Mouse (Mus musculus) cerebellum, adult 18-20 months (tissue): ENCODE results near the gene L3mbtl4.
"Not testable (repeated sequence)": the region's sequence is repeated elsewhere in the genome, so short reads cannot be mapped to it uniquely, and the experiment has no call there.

Experiments used
- DNase-seq, 2 experiments: peaks; one replicate each; pipeline ENCODE4 v3.0.0; 2021

L3mbtl4 gene

DNA sequence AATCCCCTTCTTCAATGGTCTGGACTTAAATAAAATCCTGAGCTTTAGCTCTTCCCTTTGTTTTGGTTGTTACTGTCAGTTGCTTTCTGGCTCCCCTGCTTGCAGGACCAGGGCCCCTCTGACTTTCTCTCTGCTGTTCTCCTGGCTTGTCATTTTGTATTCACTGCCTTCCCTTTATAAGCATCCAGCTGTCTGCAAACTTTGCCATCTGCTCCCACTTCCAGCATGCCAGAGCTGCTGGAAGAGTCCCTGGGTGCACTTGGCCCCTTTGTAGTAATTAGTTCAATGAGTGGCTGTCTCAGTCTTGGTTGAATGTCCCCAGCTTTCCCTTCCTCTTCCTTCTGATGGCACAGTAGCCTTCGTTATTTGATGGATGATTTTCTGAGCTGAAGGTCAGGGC, 132.4 kb downstream of the L3mbtl4 start:
- DNase-seq: no peak

DNA sequence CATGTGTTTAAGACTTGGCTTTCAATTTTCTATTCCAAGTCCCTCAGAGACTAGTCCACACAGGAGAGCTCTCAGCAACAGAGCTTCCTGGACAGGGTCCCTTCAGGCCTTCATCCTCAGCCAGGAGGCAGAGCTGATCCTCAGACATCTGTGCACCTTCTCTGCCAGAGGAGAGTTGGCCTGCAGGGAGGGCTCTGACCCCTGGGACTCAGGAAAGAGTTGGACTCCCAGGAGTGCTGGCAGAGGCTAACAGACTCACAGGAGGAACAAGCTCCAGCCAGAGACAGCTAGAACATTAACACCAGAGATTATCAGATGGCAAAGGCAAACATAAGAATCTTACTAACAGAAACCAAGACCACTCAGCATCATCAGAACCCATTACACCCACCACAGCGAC, 133.5 kb downstream of the L3mbtl4 start:
- DNase-seq: not testable (repeated sequence)

DNA sequence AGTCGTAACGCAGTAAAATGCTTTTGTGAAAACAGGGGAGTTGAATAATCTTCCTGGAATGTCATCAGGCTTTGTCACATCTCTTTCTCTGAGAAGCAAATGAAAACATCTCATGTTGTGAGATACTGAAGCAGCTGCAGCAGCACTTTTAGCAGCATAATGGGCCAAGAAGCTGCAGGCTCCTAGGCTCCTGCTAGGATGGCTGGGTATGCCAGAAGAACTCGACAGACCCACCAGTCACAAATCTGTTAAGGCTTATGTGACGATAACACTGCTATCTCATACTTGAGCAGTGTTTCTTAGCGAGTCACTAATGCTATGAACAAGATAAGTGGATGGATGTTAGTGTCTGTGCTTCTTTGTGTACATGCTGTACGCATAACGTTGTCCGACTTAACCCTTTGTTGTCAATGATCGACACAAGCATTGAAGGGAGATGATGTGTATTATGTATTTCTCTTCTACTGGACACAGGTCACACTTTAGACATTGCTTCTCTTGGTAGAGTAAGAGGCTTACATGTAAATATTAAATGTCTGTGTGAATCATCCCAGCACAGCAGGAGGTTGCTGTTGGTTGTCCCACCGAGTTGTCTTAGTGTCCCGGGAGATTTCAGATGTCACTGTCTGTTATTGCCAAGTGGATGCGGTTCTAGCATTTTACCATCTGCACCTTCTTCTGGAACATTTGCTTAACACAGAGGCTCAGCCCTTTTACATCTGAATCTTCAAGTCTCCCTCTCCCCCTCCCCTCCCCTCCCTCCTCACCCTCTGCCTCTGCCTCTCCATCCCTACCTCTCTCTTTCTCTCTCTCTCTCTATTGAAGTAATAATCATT, 149.3 kb downstream of the L3mbtl4 start:
- no peak for DNase-seq

DNA sequence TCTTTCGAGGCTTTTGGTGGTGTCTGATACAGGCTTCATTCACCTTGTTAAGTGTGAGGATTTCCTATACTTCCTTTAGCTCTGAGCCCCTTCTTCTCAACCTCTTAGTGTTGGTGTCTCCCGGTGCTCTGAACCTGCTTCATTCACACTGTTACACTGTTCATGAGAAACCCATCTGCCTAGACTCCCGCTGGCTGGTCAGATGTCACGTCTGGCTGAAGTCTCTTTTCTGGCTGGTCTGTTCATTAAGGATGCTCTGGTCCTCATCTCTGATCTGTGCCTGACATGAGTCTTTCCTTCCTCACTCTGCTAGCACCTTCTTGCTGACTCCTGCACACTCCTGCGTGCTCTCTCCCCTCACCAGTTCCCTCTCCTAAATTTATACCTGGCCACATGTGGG, 160.0 kb downstream of the L3mbtl4 start:
- no peak for DNase-seq

DNA sequence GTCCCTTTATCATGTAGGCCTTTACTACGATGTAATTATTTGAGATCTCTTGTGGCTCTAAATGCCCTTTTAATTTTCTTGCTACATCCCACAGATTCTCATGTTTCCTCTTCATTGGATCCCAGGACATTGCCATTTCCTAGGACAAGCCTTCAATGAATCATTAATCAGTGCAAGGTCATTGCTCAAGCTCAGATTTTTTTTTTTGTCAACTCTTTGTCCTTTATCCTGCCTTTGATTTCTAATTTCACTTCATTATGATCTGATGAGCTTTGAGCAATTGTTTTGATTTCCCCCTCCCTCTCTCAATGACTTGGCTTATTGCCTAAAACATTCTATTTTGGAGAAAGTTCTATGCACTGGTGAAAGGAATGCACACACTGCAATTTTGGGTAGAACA, 177.3 kb downstream of the L3mbtl4 start:
- DNase-seq: no peak

DNA sequence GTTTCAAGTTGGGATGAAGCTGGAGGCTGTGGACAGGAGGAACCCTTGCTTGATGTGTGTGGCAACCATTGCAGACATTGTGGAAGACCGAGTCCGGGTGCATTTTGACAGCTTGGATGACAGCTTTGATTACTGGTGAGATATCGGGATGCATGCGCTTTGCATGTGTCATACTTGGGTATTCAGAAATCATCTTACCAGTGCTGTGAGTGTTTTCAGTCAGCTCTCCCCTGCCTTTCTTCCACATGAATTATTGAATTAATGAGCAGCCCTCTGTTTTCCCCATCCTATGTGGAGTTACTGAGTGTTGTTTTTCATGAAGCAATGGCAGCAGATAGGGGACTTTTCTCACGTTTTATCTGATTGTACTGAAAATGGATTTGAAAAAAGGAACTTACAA, 187.9 kb downstream of the L3mbtl4 start:
- no peak for DNase-seq

DNA sequence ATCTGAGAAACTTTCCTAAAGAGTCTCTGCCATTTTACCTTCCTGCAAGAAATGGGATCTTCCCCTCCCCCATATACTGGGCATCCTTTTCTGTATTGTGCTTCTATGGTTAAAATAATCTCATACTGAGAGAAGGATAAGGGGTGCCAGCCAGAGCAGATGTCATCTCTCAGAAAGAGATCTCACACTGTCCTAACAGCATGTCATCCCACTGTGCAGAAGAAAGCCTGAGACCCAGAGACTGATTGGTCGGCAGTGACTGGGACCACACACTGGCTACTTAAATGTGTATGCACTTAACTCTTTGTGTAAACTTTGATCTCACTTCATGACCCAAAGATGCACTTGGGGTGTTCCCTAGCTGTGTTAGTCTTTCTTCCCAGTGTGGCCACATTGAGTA, 193.7 kb downstream of the L3mbtl4 start:
- no peak for DNase-seq

DNA sequence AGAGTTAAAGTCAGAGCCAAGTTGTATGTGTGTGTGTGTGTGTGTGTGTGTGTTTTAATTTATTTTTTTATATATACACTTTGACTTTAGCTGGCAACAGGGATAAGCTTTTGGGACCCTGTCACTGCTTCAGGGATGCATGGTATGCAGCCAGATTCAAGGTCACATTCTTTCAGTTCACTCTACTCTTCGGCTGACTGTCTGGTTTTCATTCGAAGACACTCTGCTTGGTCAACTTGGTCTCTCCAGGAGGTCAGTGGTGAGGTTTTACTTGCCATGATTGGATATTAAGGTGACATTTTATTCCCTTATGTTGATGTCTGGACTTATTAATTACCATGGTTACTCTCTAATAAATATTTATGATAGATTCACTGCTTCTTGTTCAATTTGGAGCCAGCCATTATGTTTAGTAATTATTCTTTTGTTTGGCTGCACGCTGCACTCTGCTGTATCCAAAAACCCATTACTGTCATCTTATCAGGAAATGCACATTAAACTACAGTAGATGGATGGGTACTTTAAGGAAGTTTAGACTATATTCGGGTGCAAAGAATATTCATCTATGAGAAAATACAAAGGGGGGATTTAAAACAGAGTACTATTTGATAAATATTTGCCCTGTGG, 216.6 kb downstream of the L3mbtl4 start:
- no peak for DNase-seq

DNA sequence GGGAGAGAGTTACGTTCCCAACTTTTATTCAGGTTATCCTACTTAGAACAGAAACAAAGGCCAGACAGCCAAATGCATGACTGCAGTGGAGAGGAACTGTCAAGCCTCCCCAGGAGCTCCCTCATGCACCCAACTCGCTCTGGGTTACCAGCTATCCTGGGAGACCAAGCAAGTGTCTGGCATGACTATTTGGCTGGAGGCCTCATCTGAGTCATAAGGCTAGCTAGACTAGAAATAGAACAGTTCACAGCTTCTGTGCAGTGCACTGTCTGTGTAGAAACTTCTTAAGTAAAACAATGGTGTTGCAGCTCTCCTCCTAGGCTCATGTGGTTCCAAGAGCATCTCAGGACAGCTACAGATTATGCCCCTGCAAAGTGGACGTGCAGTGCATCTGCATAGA, 218.6 kb downstream of the L3mbtl4 start:
- DNase-seq: peak; percentile 1 to 10

DNA sequence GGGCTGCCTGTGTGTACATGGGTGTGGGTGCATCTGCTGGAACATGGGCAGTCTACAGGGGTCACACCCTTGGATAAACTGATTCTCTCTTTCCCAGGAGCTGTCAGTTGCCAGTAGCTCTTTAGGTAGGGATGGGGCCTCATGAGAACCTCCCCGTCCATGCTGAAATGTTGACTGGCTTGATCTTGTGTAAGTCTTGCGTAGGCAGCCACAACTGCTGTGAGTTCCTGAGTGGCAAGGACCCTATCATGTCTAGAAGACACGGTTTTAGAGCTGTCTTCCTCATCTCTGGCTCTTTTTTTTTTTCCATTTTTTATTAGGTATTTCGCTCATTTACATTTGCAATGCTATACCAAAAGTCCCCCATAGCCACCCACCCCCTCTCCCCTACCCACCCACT, 229.4 kb downstream of the L3mbtl4 start:
- DNase-seq: not testable (repeated sequence)

DNA sequence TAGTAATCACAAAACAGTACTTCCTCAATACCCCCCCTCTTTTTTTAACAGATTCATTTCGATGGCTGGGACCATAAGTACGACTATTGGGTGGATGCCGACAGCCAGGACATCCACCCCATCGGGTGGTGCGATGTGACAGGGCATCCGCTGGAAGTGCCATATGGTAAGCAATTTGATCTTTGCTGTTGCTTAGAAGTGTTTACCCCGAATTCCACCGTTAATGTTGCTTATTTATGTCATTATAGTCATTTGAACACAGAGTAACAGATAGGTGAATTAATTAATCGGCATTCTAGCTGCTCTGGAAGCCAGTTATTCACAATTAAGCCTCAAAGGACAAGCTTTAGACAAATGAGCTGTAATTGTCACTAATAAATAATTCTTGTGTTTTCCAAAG, 286.1 kb downstream of the L3mbtl4 start:
- peak; percentile 14 to 16 for DNase-seq

DNA sequence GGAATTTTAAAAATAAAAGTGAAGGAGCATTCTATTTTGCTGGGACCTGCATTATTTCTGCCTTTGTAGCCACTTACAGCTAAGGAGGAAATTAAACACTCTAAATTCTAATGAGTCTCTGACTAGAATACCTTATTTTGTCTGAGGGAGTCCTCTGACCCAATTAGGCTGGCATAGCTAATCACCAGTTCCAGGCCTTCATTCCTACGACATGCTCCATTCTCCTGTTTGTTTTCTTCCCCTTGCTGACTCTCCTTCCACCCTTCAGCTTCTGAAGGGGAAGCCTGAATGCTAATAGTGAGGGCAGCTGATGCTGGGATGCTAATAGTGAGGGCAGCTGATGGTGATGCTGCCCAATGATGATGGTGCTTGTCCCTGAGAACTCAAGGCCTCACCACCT, 286.7 kb downstream of the L3mbtl4 start:
- DNase-seq: no peak

DNA sequence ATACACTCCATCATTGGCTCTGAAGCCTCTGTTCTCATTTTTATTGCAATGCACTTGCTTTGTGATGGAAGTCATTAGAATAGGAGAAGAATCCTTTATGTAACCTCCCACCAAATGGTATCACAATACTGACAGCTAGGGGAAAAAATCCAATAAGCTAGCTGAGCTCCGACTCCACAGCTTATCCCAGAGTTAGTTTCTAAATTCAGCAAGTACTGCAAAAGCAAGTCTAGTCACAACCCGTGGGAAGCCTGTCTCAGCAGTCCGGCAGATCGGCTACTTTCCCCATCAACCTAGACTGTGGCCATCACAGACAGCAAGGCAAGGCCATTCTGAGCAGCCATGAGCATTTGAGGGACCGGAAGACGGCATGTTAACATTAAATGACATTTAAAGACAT, 298.2 kb downstream of the L3mbtl4 start:
- no peak for DNase-seq

DNA sequence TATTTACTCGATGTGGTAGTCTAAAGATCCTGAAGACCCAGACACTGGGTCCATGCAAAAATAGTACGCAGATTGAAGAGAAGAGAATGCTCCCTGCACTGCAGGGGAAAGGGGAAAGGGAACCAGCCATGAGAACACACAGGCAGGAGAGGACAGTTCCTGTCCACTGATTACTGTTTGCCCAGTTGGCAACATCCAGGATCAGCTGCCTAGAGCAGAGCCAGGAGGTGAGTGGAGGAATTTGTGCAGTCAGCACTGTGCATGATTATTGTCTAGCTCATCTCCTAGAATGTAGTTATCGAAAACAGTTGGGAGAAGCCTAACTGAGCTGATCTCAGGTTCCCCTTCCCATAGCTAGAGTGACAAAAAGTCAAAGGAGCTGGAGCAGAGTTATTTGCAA, 311.6 kb downstream of the L3mbtl4 start:
- DNase-seq: no peak

DNA sequence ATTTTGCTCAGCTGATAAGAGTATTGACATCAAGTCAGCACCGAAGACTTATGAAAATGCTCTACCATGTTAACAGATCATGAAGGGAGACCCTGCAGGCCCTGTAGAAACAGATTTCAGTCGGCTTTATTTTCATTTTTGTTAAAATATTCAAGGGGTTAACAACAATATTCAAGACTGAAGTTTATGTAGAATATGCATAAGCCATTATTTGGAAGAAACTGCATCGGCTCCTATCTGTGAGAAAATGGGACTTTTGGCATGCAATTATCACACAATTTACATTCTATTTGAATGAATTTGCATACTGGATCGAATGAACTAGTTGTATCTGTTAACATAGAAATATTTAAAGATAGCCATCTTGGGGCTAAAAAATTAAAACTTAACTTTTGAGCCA, 318.0 kb downstream of the L3mbtl4 start:
- no peak for DNase-seq

DNA sequence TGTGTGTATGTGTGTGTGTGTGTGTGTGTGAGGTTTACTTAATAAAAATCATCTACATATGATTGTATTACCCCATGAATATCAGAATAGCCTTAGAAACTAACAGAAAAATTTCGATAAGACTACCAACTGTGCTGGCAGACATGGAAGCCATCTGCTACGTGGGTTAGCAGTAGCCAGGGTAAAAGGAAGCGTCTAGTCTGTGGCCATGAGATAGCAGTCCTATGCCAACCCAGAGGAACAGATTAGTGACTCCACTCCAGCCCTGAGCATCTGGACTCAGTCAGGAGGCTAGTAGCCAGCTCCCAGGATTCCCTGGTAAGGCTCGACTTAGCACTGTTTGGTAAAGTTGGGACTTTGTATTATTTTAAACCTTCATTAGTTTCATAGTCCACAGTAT, 329.1 kb downstream of the L3mbtl4 start:
- DNase-seq: no peak

DNA sequence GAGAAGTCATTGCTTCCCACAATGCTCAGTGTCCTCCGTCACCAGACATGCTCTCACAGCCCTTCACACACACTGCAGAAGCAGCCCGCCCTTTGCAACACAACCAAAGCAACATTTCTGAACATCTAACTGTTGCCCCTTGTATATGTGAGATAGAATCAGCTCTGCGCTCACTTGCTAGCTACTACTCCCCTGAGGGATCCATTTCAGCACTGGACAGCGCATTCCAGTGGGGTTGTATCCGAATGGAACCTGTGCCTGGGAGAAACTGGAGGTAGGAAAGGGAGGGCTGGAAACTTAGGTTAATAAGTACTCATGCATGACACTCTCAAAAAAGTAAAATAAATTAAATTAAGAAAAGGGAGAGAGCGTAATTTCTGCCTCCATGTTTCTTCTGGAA, 334.1 kb downstream of the L3mbtl4 start:
- no peak for DNase-seq

DNA sequence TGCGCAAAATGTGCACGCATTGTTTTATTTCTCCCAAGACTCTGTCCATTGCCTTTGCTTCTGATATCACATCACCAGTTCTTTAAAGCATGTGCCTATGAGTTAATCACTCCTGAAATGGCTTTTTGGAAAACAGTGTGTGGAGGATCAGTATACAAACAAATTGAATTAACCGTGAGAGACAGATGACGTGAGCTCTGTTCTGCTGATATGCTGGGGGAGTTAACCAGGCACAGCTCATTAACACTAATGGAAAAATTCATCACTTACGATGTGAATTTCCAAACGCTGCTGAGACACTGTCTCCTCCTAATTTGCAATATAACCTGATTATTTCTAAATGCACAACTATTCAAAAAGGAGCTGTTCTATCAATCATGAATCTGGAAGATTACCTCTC, 337.6 kb downstream of the L3mbtl4 start:
- no peak for DNase-seq

DNA sequence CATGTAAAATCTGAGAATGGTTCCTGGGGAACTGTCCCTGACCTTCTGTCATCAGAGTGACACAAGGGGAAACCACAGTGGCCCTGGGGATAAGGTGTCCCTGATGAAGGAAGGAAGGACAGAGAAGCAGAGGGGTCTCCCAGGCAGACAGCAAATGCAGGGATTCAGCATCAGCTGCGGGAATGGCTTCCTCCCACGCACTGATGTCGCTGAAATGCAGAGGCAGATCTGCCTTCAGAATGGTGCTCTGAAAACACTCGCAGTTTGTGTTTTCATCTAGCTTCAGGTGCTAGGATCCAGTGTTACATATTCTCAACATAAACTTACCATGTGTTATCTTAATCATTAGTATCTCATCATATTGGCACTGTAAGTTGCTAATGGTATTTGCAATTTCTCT, 351.7 kb downstream of the L3mbtl4 start:
- no peak for DNase-seq

DNA sequence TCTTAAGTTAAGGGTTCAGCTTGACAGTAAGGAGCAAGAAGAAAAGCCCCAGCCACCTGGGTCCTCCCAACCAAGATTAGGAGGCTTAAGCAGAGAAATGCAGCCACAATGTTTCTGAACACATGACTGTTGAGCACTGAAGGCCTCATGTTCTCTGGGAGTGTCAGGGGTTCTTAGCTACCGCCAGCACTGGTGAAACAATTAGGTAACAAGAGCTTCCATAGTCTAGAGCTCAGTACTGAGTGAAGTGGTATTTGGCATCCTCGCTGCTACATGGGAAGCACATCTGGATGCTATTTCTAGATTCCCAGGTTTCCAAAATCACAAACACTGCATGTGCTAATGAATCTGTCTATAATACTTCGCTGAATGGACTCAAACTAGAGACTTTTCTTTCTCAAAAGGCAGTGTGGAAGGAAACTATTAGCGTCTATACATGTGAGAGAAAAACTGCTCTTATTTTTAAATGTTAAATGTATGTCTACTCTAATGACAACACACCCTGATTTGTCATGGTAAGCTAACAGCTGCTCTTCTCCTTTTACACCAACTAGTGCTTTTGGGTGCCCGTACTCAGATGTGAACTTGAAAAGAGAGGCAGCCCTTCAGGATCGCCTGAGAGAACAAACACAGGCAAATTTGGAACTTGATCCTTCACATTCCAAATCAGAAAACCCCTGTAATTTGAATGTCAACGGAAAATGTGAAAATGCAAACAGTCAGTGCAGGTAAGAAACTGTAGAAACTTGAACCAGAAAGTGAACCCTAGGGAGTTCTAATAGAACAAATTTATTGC, 356.2 kb downstream of the L3mbtl4 start:
- DNase-seq: no peak

DNA sequence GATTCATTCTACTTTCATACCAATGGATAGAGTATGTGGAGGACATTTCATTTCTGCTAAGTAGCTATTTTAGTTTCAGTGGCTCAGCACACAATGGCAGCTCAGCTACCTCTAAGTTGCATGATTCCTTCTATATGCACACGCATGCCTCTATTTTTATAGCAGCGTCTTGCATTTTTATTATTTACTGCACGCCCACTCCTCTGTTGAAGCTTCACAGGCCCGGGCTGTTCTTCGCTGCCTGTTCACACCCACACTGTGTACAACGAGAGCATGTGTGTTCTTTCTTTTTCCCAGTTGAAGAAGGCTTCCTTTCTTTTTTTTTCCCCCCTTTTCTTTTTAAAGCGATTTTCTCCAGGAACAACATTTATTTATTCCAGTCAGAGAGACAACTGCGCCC, 357.8 kb downstream of the L3mbtl4 start:
- DNase-seq: no peak

DNA sequence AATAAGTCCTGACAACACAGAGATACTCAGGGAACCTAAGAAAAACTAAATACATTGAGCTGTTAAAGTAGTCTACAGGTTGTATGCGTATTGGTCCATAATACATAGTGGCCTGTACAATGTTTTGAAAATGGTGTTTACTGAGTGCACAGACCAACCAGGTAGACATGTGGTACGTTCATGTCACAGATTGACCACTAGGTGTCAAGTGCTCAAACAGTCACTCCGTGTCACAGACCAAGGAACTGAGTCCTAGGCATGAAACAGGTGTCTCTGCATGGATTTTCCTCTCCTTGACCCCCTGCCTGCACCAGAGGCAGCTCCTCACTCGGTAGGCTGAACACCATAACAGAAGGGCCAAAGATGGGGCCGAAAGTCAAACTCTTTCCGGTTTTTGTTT, 366.6 kb downstream of the L3mbtl4 start:
- DNase-seq: no peak

DNA sequence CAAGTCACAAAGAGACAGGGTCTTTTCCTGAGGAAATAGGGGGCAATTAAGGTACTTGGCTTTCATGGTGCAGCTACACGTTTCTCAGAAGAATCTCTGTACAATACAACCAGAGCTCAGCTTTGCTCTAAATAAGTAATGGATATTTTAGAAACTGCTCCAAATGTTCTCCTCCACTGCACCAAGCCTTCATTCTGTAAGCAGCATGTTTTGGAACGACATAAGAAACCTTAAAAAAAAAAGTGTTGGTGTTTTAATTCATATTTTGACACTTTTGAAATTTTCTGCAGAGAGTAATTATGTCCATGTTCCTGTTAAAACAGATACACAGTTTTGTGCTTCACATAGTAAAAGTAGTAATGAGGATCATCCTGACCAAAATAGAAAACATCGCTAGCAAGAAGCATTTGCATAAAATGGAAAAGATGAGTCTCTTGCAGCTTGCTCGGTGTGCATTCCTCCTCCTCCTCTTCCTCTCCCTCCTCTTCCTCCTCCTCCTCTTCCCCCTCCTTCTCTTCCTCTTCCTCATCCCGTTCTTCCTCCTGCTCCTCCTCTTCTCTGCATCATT, 369.0 kb downstream of the L3mbtl4 start:
- DNase-seq: no peak

DNA sequence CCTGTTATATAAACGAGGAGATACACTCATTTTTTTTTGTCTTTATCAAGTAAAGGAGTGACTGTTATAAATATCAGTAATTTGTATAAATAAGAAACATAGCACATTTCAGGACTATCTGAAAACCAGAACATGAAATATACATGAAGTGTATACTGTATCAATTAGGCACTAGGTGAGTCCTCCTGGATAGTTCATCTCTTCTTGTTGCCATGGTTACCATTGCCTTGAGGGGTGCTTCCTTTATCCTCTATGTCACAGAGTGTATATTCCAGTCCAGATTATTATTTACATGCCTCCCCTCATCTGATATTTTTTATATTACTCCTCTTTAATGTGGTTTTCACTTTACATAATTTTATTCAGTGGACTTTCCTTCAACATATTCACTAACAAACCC, 392.9 kb downstream of the L3mbtl4 start:
- DNase-seq: no peak
